Mouse (Mus musculus) G1E (cell line): ENCODE data around the gene Arpp19.

Experiments used
- CTCF ChIP-seq: IDR thresholded peaks from 2 replicates; pipeline ENCODE4 v1.5.1; 2012; ENCODE audit warnings: low read depth, low read length, inconsistent platforms, mixed read lengths
- GATA1 ChIP-seq: IDR thresholded peaks from 2 replicates; pipeline ENCODE4 v1.6.1; 2012; ENCODE audit warnings: borderline replicate concordance, low read length, inconsistent platforms, mixed read lengths
- POLR2AphosphoS5 ChIP-seq: IDR thresholded peaks from 2 replicates; pipeline ENCODE4 v1.6.1; 2012; ENCODE audit warnings: low read depth, low read length, inconsistent platforms; ENCODE audit not compliant: insufficient replicate concordance
- TAL1 ChIP-seq: conservative IDR thresholded peaks from 2 replicates; pipeline ENCODE4 v1.6.1; 2012; ENCODE audit warnings: low read depth, low read length, inconsistent platforms, mixed read lengths

GRCm38 (mm10) chr9:75047079-75047478, 9.7 kb downstream of the Arpp19 start:
- TF ChIP-seq GATA1: no peak
- TF ChIP-seq CTCF: no peak
- TF ChIP-seq POLR2AphosphoS5: no peak
- no peak for TF ChIP-seq TAL1
